In genomic region chr15:86038802-86039201, GRCm38 (mm10) we compare ENCODE assay signal across 7 mouse cellular contexts. TPM values are rescaled to one million over a fixed set of nuclear protein-coding genes. Genes with fewer than 3 reads are reported as not detected.
A peak's percentile ranks its signal among the peaks of the same experiment; 100 is the strongest.
DNase-seq lines count a peak whose midpoint lies in the region; ATAC-seq and TF ChIP-seq lines count a peak whose summit lies in the region.

No protein-coding gene starts in this region.

- H3K27ac ChIP-seq in bone marrow macrophage, adult 2 months (ENCODE audit: insufficient read depth, low read depth, low read length), result no peak overlapping the region
- H3K27ac ChIP-seq in embryonic fibroblast, embryonic 13.5 days (ENCODE audit: insufficient read depth, low read length), result no peak overlapping the region

- no peak for TF ChIP-seq POLR2A in bone marrow macrophage, adult 2 months (IDR thresholded peaks at IDR 0.05; ENCODE audit: borderline replicate concordance, low read depth, low read length)
- TF ChIP-seq POLR2A in embryonic fibroblast, embryonic 13.5 days (IDR thresholded peaks at IDR 0.05; ENCODE audit: low read depth, low read length), result no peak

- peak; percentile 74 for ATAC-seq in megakaryocyte-erythroid progenitor cell, adult 5-6 weeks (replicated peaks; ENCODE audit: low FRiP score, low TSS enrichment, poor library complexity, severe bottlenecking)

- peak; percentile 95 for TF ChIP-seq CTCF in bone marrow macrophage, adult 2 months (IDR thresholded peaks at IDR 0.05; ENCODE audit: low read depth, low read length)
- peak; percentile 92 for TF ChIP-seq CTCF in embryonic fibroblast, embryonic 13.5 days (IDR thresholded peaks at IDR 0.05; ENCODE audit: borderline replicate concordance, insufficient read depth, low read length)

- intact Hi-C loops in heart, postnatal 36 days (cut with DNase I), result loop anchor here (1.0 to 2.0 kb wide), 2 partner anchors 143 to 322 kb away; no protein-coding TSS in a partner anchor

- H3K4me1 ChIP-seq in bone marrow macrophage, adult 2 months (ENCODE audit: control insufficient read depth, insufficient read depth, low read length), result no peaks in the 10 kb centered on the region
- H3K4me1 ChIP-seq in embryonic fibroblast, embryonic 13.5 days (ENCODE audit: control insufficient read depth, insufficient read depth, low read length), result no peaks in the 10 kb centered on the region

- peak; percentile 41 for DNase-seq in MEL-GATA-1-ER (ENCODE audit: extremely low read depth, low read depth)
- DNase-seq in heart, postnatal 36 days, result peak; percentile 68 to 70
- DNase-seq in layer of hippocampus, postnatal 25 days (ENCODE audit: extremely low spot score in 1 of 2, low spot score in 1 of 2), result peak; percentile 63 to 71
- DNase-seq in spleen, adult 12 weeks (ENCODE audit: low spot score), result peak; percentile 66

- no peak overlapping the region for H3K4me3 ChIP-seq in bone marrow macrophage, adult 2 months (ENCODE audit: insufficient read depth, low read length)
- no peak overlapping the region for H3K4me3 ChIP-seq in embryonic fibroblast, embryonic 13.5 days (ENCODE audit: insufficient read depth, low read length)

RNA-seq across cellular contexts. Expression of gene Celsr1, which starts 5.2 kb away (rescaled TPM):
- 0.15 and 0.28 TPM in 2 replicates for polyA plus RNA-seq in bone marrow macrophage, adult 2 months (2012; ENCODE audit: insufficient read depth, insufficient read length, missing spikeins)
- polyA plus RNA-seq in embryonic fibroblast, embryonic 13.5 days (2011; ENCODE audit: insufficient read length, low read depth, missing spikeins), result 0.20 and 0.91 TPM in 2 replicates
- 1 to 10 TPM; 6.4 to 7.2 TPM for total RNA-seq in heart, postnatal 36 days (2021)
- total RNA-seq in layer of hippocampus, postnatal 25 days (2021), result 1 to 10 TPM; 4.5 to 6.1 TPM
- 3.8 and 7.5 TPM in 2 replicates for total RNA-seq in megakaryocyte-erythroid progenitor cell, adult 5-6 weeks (2014; fragmentation: Nextera tagmentation)
- 1.3 and 9.0 TPM in 2 replicates for total RNA-seq in megakaryocyte-erythroid progenitor cell, adult 5-6 weeks (2017)

RNA-seq across cellular contexts. Expression of gene Gramd4, which starts 18.7 kb away (rescaled TPM):
- polyA plus RNA-seq in bone marrow macrophage, adult 2 months (2012; ENCODE audit: insufficient read depth, insufficient read length, missing spikeins), result 3.8 and 4.4 TPM in 2 replicates
- polyA plus RNA-seq in embryonic fibroblast, embryonic 13.5 days (2011; ENCODE audit: insufficient read length, low read depth, missing spikeins), result 18.0 and 31.4 TPM in 2 replicates
- 10 to 100 TPM; 29.6 to 35.3 TPM for total RNA-seq in heart, postnatal 36 days (2021)
- 10 to 100 TPM; 25.9 to 27.7 TPM for total RNA-seq in layer of hippocampus, postnatal 25 days (2021)
- total RNA-seq in megakaryocyte-erythroid progenitor cell, adult 5-6 weeks (2014; fragmentation: Nextera tagmentation), result 24.9 and 41.8 TPM in 2 replicates
- total RNA-seq in megakaryocyte-erythroid progenitor cell, adult 5-6 weeks (2017), result 35.8 and 52.4 TPM in 2 replicates
